Mouse (Mus musculus) T-helper 1 cell (primary cell): ENCODE data around the gene Epb41l5.

Experiments
- in situ Hi-C: fragments of 300-600 bp; cut with MboI, MseI; formaldehyde crosslinking; loops from one replicate; pipeline ENCODE4 v1.15.1; 2025; ENCODE audit warnings: high pct_unique_total_duplicates

Epb41l5 gene

GRCm38 (mm10) chr1:119536122-119536521 is 112.7 kb downstream of the Epb41l5 start:
- in situ Hi-C loops, result no loop called here

GRCm38 (mm10) chr1:119534341-119534740 is 114.5 kb downstream of the Epb41l5 start:
- in situ Hi-C loops, result no loop called here

GRCm38 (mm10) chr1:119533093-119533805 is 115.6 kb downstream of the Epb41l5 start:
- in situ Hi-C loops, result no loop called here

GRCm38 (mm10) chr1:119532165-119532564 is 116.6 kb downstream of the Epb41l5 start:
- in situ Hi-C loops, result no loop called here

- in situ Hi-C loops, result no loop called here
Measured at GRCm38 (mm10) chr1:119530941-119531340, 117.9 kb downstream of the Epb41l5 start.

- in situ Hi-C loops, result no loop called here
Measured at GRCm38 (mm10) chr1:119525689-119526591, 122.9 kb downstream of the Epb41l5 start, which contains the start of gene Tmem185b. TSS of gene Tmem185b (plus strand) at chr1:119526160.

GRCm38 (mm10) chr1:119525004-119525444 is 123.8 kb downstream of the Epb41l5 start:
- in situ Hi-C loops, result no loop called here

GRCm38 (mm10) chr1:119523826-119524225 is 125.0 kb downstream of the Epb41l5 start:
- in situ Hi-C loops, result no loop called here

- in situ Hi-C loops, result no loop called here
Measured at GRCm38 (mm10) chr1:119523369-119523768, 125.4 kb downstream of the Epb41l5 start.

GRCm38 (mm10) chr1:119522726-119523125 is 126.1 kb downstream of the Epb41l5 start:
- in situ Hi-C loops, result no loop called here

- in situ Hi-C loops, result no loop called here
Measured at GRCm38 (mm10) chr1:119521681-119522080, 127.1 kb downstream of the Epb41l5 start.

- in situ Hi-C loops, result no loop called here
Measured at GRCm38 (mm10) chr1:119521029-119521428, 127.8 kb downstream of the Epb41l5 start.

- in situ Hi-C loops, result no loop called here
Measured at GRCm38 (mm10) chr1:119519286-119519685, 129.5 kb downstream of the Epb41l5 start.

- in situ Hi-C loops, result no loop called here
Measured at GRCm38 (mm10) chr1:119518786-119519185, 130.0 kb downstream of the Epb41l5 start.

GRCm38 (mm10) chr1:119518060-119518459 is 130.7 kb downstream of the Epb41l5 start:
- in situ Hi-C loops, result no loop called here

- in situ Hi-C loops, result no loop called here
Measured at GRCm38 (mm10) chr1:119510857-119511256, 137.9 kb downstream of the Epb41l5 start.

- in situ Hi-C loops, result no loop called here
Measured at GRCm38 (mm10) chr1:119510409-119510808, 138.4 kb downstream of the Epb41l5 start.

GRCm38 (mm10) chr1:119509474-119509873 is 139.3 kb downstream of the Epb41l5 start:
- in situ Hi-C loops, result no loop called here

- in situ Hi-C loops, result no loop called here
Measured at GRCm38 (mm10) chr1:119508548-119508947, 140.3 kb downstream of the Epb41l5 start.

GRCm38 (mm10) chr1:119505951-119506350 is 142.8 kb downstream of the Epb41l5 start:
- in situ Hi-C loops, result no loop called here

GRCm38 (mm10) chr1:119504260-119505062 is 144.3 kb downstream of the Epb41l5 start, which contains the start of gene Ralb:
TSS of gene Ralb (minus strand) at chr1:119504794.
- in situ Hi-C loops, result no loop called here

- in situ Hi-C loops, result no loop called here
Measured at GRCm38 (mm10) chr1:119503808-119504207, 145.0 kb downstream of the Epb41l5 start.
